Mouse (Mus musculus) CH12.LX (cell line): ENCODE data around the gene Tspan4.

Source experiments
- CTCF ChIP-seq, 2 experiments: IDR thresholded peaks in 1 of 2; conservative IDR thresholded peaks in 1 of 2; 2 replicates each; pipeline ENCODE4 v1.5.1; 2011 to 2012; ENCODE audit warnings: low read depth in 2 of 2, low read length in 2 of 2, improper control_type of control experiment in 1 of 2, inconsistent platforms in 1 of 2, mild to moderate bottlenecking in 1 of 2, moderate library complexity in 1 of 2
- ELF1 ChIP-seq: IDR thresholded peaks from 2 replicates; pipeline ENCODE4 v1.6.1; 2014; ENCODE audit warnings: low read depth, mild to moderate bottlenecking, inconsistent platforms, low read length, improper control_type of control experiment
- EP300 ChIP-seq: IDR thresholded peaks from 2 replicates; pipeline ENCODE4 v1.6.1; 2011; ENCODE audit warnings: low read length, improper control_type of control experiment
- HCFC1 ChIP-seq: IDR thresholded peaks from 2 replicates; pipeline ENCODE4 v1.6.1; 2012; ENCODE audit warnings: low read depth, mild to moderate bottlenecking, inconsistent platforms, low read length, improper control_type of control experiment
- POLR2A ChIP-seq: IDR thresholded peaks from 2 replicates; pipeline ENCODE4 v1.6.1; 2011; ENCODE audit warnings: low read depth, mild to moderate bottlenecking, improper control_type of control experiment, low read length
- POLR2AphosphoS2 ChIP-seq: IDR thresholded peaks from 2 replicates; pipeline ENCODE4 v1.6.1; 2011; ENCODE audit warnings: low read depth, low read length, improper control_type of control experiment
- TCF12 ChIP-seq: IDR thresholded peaks from 2 replicates; pipeline ENCODE4 v1.6.1; 2014; ENCODE audit warnings: low read depth, mild to moderate bottlenecking, inconsistent platforms, low read length, improper control_type of control experiment
- ZMIZ1 ChIP-seq: IDR thresholded peaks from 2 replicates; pipeline ENCODE4 v1.6.1; 2012; ENCODE audit warnings: low read depth, mild to moderate bottlenecking, inconsistent platforms, low read length, improper control_type of control experiment

GRCm38 (mm10) chr7:141453636-141454035, 21.4 kb upstream of the Tspan4 start:
- no peak for TF ChIP-seq TCF12
- no peak for TF ChIP-seq ZMIZ1
- no peak for TF ChIP-seq HCFC1
- TF ChIP-seq POLR2A: no peak
- TF ChIP-seq POLR2AphosphoS2: no peak
- no peak for TF ChIP-seq CTCF (conservative IDR thresholded peaks at IDR 0.05 in 1 of 2, IDR thresholded peaks at IDR 0.05 in 1 of 2; ENCODE audit: low read depth in 2 of 2, low read length in 2 of 2)
- no peak for TF ChIP-seq ELF1
- no peak for TF ChIP-seq EP300
